Mouse (Mus musculus): ENCODE results near the gene Fmnl3.

Gene Fmnl3

DNA sequence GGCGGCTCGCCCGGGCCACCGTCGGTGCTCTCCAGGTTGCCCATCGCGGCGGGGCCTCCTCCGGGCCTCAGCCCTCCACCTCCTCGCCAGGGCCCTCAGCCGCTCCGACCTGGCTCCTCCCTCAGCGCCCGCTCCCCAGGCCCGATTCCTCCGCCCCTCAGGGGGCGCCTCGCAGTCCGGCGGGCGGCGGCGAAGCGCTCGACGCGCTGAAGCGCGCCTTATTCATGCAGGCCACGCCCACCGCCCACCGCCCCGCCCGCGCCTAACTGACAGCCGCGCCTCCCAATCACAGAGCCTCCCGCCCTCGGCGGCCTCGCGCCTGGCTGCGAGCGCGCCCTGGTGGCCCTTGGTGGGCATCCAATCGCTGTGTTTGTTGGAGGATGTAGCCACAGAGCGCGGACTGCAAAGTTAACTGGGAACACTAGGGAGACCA is at the start of gene Fmnl3:
Gene Fmnl3, minus strand, starts transcription at position 224 of the 433 bp plus-strand sequence.
- DNase-seq: peak; percentile 100

DNA sequence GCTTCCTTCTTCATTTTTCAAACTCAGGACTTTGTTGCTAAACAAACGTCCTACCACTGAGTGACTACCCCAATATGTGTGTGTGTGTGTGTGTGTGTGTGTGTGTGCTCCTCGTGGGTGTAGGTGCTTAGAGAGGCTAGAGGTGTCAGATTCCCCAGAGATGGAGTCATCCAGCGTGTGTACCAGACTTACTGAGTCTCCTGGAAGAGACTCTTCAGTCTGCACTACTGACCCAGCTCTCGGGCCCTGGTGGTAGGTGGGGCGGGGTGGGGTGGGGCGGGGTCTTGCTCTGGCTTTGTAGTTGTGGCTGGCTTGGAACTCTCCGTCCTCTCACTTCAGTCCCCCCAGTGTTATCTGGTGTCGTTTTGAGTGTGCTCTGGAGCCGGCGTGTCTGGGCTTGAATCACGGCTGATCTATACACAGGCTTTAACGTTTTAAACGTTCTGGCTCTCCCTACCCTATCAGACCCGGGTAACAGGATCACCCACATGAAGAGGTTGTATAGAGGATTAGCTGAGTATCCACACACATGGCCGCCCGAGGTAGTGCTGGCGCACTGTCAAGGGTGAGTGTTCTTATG is 47.5 kb upstream of the Fmnl3 start:
- no peak for DNase-seq

DNA sequence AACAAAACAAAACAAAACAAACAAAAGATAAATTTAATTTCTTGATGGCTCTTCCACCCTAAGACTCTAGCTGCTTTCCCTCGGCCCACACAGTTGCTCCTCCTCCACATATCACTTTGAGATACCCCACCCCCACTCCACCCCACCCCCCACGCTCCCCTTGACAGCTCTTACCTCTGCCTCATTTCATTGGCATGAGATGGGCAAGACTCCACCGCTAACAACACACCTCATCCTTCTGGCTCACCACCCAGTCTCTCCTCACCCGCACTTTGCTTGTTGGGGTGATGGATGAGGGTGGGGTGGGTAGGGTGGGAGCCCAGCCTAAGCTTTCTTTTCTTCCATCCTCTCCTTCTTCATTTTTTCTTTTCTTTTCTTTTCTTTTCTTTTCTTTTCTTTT is 46.7 kb upstream of the Fmnl3 start:
- no peak for DNase-seq

DNA sequence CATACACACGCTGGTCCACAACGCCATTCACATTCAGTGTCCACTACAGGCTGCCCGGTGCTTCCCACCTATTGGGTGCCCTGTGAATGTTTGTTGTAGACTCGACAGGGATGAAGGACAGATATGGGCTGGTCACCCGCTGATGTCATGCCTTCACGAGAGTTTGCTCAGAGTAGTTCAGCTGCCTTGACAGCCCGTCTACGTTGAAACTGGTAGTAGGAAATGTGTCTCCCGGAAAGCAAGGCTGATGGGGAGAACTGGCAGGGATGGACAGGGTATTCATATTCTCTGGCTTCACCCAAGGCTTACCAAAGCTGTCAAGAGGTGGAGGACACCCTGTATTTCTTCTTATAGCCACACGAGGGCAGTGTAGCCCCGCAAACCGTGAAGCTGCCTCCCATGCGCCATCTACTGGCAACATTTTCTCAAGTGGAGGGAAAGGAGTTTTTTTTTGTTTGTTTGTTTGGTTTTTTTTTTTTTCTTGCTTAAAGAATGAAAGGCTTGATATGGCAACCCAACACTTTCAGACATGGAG is 46.1 kb upstream of the Fmnl3 start:
- peak; percentile 90 for DNase-seq

DNA sequence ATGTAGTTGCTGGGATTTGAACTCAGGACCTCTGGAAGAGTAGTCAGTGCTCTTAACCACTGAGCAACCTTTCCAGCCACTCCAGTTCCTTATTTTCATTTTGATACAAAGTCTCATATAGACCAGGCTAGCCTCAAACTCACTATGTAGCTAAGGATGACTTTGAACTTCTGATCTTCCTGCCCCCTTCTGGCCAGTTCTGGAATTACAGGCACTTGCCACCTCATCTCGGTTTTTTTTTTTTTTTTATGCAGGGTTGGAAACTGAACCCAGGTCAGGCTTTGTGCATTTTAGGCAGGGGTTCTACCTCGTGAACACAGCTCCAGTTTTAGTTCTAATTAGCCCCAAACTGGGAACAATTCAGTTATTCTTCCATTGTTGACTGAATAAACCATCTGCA is 45.5 kb upstream of the Fmnl3 start:
- DNase-seq: peak; percentile 84

DNA sequence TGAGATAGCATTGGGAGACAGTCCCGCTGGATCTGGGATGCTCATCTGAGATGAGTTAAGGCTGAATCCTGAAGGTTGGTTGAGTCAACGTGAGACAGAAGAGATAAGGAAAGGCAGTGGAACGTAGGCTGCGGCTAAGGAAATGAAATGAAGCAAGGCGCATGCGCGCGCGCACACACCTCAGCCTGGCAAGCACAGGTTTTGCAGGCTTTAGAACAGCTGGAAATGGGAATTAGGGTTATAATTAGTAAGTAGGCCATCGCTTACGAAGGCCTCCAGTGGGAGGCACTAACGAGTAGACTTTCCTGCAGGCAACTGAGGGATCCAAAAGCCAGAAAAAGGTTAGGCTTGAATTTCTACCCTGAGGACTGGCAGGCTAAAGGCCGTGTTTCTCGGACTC is 41.5 kb upstream of the Fmnl3 start:
- no peak for DNase-seq

DNA sequence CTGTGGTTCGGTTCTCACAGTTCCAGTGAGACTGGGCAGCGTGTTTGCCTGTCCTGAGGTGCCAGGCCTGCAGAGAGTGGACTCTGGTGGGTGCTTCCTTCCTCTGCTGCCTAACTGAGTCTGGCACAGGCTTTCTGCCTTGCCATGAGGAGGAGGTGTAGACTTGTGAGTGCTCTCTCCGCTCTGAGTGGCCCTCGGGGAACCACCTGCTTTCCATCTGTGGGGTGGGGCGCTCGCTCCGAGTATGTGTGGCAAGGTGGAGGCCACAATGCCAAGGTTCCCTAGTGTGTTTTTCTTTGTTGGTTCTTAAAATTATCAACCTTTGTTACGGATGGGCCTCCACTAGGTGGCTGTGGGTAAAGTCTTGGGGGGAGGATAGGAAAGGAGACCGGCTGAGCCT is 38.6 kb upstream of the Fmnl3 start:
- no peak for DNase-seq

DNA sequence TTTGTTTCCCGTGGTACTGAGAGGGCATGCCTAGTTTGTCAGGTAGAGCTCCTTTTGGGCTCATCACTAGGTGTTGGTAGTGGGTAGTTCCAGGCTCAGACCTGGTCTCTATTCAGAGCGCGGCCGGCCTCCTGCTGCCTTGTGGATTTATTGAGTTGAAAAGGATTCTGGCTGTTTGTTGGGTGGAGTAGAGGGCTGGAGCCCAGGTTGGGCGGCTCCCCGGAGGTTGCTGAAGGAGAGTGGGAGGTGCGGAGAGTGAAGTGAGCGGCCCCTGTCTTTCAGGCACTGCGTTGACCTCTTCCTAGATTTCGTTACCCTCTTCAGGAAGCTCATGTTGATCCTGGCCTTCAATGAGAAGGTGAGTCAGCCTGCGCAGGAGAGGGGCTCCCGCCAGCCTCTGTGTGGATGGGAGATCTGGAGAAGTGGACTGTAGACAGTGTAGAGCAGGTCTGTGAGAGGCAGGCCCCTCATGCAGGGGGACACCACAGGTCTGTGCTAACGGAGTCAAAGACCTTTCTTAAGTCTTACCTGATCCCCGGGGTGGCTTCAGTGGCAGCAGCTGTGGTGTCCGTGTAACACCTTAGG is 36.8 kb upstream of the Fmnl3 start:
- DNase-seq: no peak

DNA sequence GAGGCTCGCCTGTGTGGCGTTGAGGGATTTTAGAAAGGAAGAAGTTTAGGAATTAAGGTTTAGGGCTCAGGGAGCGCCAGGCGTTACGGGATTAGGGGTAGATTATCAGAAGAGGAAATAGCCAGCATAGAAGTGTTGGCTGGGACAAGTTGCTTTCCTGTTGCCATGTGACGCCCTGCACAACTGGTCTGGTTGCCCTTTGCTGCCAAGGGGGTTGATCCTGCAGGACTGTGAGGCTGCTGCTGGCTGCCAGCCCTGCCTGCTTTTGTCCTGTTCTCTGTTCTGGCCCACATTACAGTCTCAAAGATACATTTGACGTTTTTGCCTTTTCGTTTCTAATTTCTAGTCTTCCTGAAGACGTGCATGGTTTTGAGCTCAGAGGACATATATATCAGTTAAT is 34.9 kb upstream of the Fmnl3 start:
- no peak for DNase-seq

DNA sequence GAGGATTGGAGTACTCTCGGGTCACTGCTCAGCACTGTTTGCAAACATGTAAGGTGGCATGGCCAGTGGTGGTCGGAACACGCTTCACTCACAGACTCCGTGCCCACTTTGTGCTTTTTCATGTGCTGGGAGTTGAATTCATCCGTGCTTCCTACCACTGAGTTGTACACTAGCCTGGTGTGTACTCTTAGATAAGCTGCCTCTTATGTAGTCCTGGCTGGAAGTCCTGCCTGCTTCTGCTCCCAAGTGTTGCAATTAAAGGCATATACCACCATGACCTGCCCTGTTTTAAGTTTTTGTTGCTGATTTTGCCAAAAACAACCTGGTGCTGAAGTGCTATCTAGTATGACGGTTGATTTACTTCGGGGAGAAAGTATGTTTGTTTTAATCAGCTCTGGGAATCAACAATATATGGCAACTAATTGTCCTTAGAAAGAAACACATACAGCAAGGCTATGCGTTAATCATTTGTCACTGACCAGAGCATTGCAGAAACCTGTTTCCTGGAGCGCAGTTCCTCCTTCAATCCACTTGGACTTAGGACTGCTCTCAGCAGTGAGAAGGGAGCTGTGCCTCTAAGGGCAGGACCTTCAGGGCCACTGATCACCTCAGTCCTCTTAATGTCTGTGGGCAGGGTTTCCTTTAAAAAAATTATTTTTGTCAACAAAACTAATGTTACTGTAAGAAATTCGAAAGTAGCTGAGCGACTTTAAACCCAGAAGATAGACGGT is 33.0 kb upstream of the Fmnl3 start:
- no peak for DNase-seq

DNA sequence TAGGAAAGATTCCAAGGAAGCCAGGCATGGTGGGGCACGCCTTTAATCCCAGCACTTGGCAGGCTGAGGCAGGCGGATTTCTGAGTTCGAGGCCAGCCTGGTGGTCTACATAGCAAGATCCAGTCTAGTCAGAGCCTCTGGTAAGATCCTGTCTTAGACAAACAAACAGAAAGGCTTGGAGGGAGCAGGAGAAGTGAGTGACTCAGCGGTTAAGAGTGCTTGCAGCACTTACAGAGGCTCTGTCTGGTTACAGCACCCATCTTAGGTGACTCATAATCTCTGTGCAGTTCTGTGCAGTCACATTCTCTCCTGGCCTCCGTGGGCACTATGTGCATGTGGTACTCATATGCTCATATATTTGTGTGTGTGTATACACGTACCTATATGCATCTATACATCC is 30.3 kb upstream of the Fmnl3 start:
- no peak for DNase-seq

DNA sequence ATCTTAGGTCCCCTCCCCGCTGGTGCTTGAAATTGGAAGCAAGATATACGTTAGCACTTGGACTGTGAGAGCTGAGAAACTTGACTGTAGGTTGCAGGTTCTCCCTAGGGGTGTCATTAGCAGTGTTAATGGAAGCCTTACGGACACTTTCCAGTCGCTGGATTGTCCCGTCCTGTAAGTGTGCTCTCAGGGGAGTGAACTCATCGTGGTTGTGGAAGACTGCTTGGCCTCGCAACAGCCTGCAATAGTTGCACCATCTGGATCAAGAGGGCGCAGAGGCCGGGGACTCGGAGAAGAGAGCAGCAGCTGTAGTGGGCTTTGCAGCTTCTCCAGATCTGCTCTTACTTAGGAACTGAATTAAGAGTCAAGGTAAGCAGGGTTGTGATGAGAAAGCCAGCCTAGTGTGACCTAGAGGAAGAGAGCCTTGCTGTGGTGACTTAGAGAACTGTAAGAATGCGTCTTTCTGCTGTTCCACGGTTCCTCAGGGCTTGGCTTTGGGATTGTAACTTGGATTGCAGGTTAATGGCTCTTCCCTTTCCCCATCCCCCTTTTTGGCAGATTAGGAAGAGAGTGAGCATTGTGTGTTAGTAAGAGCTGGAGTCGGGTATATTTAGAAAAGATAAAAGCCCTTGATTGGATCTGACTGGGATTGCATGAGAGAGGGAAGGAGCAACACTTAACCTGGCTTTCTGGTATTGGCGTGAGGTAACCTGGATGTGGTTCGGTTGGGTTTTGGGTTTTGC is 29.4 kb upstream of the Fmnl3 start:
- DNase-seq: no peak

DNA sequence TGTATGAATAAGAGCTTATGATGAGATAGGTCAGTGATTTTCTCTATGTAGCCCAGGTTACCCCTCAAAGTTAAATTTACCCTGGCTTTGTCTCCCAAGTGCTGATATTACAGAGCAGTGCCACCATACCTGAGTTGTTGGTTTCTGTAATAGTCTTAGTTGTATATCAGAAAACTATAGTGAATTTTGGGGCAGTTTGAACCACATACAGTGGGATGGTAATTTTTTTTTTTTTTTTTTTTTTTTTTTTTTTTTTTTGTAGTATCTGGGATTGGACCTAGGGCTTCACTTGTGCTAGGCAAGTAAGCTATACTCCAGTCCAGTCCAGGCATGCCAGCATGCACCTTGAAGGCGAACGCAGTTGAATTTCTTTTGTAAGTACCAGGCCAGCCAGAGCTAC is 27.3 kb upstream of the Fmnl3 start:
- DNase-seq: no peak

DNA sequence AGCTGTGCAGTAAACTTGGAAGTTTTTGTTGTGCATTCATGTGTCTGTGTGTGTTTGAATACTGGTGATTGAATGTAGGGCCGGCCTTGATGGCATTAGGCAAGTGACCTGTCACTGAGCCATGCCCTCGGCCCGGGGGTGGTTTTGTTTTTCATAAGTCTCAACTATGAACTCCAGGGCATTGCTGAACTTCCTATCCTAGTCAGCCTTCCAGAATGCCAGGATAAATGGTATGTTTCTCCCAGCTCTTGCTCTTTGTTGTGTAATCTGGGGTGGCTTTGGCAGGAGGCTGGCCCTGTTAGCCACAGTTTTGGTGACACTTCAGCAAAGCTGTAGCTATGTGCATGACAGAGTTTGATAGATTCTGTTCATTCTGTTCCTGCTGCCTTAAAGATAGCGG is 26.6 kb upstream of the Fmnl3 start:
- no peak for DNase-seq

DNA sequence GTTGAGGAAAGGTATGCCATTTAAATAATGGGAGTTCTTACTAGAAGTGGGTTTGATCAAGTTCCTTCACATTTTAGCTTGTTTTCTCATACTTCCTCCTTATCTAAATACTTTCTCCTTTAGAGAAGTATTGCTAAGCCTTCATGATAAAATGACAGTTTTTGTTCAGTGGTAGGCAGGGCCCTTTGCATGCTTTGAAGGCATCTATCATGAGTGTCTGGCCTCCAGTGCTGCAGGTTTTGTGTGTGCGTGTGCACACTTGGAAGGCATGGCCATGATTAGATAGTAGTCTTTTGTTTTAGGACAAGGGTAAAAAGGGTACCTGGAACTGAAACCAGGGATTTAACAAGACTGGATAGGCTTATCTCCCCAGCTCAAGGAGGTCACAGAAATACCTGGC is 26.2 kb upstream of the Fmnl3 start:
- DNase-seq: no peak

DNA sequence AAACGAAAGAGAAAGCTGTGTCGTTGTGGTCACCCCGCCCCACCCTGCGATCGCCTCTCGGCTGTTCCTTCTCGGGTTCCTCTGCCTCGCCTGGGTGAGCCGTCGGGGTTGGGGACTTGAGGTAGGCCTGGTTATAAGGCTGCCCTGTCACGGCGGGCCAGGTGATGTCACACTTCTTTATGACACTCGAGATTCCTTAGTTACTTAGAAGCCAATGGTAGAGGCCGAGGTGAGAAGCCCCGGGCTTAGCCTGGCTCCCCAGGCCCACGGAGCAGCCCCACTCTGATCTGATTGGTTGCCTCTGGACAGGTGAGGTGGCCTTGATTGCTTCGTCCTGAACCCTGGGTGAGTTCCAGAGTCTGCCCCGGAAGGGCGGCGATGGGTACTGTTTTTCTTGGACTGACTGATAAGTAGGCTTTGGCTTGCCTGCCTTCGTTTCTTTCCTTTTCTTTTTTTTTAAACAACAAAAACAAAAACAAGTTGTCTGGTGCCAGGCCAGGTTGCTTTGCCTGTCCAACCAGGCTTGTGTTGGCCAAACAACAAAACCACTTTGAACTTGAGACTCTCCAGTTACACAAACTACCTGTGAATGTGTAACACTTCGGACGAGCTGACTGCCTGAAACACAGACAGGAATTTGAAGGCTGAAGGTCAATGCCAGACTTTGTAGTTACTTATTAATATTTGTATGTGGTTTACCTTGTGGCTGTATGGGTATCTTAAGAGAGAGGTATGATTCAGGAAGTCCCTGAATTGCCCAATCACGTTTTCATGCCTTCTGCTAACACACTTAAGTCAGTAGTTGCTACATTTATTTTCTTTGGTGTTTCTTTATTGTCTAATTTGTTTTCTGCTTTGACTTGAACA is 23.3 kb upstream of the Fmnl3 start:
- DNase-seq: no peak

DNA sequence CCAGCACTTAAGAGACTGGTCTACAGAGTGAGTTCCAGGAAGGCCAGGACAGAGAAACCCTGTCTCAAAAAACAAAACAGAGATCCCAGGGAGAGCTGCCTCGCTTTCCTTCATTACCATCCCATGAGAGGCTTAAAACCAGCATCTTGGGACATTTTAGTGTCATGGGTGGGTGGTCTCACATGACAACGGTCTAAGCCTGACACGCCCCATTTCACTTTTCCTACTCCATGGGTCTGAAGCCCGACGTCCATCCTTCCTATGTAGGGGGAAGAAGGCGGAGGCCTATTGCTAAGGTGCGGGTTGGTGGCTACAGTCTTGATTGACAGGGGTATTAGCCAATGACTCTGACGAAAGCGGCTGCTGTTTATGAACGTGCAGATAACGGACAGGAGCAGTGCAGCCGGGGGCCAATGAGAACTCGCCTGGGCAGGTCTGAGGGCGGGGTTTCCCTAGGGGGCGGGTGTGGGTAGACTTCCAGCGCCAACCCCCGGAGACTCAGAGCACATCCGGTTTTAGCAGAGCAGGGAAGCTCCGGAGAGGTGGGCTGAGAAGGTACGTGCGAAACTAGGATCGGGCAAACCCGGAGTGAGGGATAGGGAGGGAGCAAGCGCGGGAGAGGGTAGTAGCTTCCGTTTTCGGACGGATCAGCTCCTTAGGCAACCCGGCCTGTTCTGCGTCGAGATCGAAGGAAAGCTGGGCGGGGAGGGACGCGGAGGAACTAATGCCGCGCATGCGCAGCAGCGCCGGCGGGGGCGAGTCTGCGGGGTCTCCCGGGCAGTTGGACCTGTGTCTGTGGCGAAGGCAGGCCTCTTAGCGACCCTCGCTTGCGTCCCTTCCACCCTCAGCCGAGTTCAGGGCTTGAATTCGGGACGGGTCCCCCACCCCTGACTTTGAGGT is 22.5 kb upstream of the Fmnl3 start, which contains the start of gene Tmbim6:
Gene Tmbim6, plus strand, starts transcription at position 397 of the 900 bp plus-strand sequence.
- DNase-seq: peak; percentile 98

DNA sequence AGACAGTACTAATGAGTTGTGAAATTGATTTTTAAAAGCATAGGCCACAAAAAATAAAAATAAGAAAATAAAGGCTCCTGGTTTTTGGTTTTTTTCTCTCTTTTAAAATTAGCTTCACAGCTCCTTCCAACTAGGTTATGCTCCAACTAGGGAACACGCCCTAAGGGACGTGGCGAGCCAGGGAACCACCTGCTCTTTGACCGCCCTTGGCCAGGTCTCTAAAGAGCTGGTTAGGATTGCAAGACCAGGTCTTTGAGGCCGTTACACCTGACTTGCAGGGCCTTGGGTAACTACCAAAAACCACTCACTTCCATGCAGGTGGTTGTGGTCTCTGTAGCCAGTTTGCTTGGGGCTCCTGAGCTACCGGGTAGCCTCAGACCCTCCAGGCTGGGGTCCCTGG is 21.7 kb upstream of the Fmnl3 start:
- DNase-seq: no peak

DNA sequence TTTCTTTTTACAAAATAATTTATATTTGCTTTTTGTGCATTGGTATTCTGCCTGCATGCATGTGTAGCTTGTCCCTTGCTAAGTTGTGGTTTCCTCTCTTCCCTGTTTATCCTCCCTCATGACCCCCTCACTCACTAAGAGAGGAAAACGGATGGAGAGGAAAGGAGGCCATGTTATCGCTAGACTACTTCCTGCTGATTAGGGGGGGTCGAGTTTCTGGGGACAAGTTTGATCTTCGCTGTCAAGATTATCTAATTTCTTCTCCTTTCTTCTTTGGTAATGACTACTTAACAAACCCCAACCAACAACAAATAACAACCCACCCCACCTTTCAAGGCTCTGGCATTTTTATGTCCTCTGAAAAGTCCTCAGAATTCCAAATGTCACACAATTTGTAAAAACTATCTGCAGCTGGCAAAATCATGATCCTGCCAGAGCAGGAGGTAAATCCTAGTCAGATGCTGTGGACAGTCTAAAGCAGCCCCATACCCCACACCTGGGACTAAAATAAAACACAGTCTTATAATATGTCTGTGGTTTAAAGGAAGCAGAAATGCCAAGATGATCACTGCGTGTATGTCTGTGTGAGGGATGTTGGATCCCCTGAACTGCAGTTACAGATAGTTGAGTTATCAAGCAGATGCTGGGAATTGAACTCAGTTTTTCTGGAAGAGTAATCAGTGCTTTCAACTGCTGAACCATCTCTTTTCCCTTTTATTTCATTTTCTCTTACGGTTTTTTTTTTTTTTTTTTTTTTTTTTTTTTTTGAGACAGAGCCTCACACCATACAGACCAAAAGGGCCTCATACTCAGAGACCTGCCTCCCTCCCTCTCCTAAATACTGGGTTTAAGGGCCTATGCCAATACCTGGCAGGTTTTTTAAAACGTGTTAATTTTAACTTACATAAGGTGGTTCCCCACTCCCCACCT is 20.5 kb upstream of the Fmnl3 start:
- DNase-seq: no peak

DNA sequence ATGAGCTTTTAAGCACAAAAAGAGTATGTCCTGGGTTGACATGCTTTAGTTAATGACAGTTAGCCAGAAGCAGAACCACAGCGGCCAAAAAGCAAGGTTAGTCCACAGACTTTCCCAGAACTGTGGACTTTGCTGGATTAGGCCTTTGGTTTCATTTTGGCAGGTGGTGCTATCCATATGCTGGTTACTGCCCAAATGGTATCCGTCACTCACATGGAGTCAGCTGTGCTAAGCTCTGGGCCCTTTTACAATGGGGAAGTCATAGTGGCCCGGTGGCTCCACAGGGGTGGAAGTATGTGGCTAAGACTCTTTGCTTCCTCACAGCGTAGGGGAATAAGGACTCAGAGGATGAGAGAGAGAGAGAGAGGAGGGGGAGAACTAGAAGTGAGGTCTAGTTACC is 17.7 kb upstream of the Fmnl3 start:
- no peak for DNase-seq

All from thymus, postnatal 4 days (tissue).